Mouse (Mus musculus) embryonic facial prominence, embryonic 12.5 days (tissue): Measurements from ENCODE around the gene Mocs1. TPM values are rescaled to one million over a fixed set of nuclear protein-coding genes. Genes with fewer than 3 reads are reported as not detected.

Experiments used
- ATAC-seq: fragments of 200-750 bp; cut with Nextera tagmentation; 2 replicates; pipeline ENCODE4 v1.8.0; 2017; ENCODE audit not compliant: insufficient number of reproducible peaks, insufficient read depth, low FRiP score, low TSS enrichment
- H3K27ac ChIP-seq: fragments of 300-500 bp; sonication (generic); 2 replicates; pipeline ENCODE4 v1.5.1; 2016; ENCODE audit warnings: mild to moderate bottlenecking
- H3K27me3 ChIP-seq: fragments of 300-500 bp; sonication (generic); 2 replicates; pipeline ENCODE4 v1.6.1; 2016; ENCODE audit warnings: mild to moderate bottlenecking, moderate library complexity
- H3K36me3 ChIP-seq: fragments of 300-500 bp; sonication (generic); 2 replicates; pipeline ENCODE4 v1.6.1; 2016; ENCODE audit warnings: mild to moderate bottlenecking
- H3K4me1 ChIP-seq: fragments of 300-500 bp; sonication (generic); 2 replicates; pipeline ENCODE4 v1.6.1; 2016
- H3K4me2 ChIP-seq: fragments of 300-500 bp; sonication (generic); replicated peaks from 2 replicates; pipeline ENCODE4 v1.6.1; 2016; ENCODE audit warnings: mild to moderate bottlenecking, moderate library complexity
- H3K4me3 ChIP-seq: fragments of 300-500 bp; sonication (generic); 2 replicates; pipeline ENCODE4 v1.5.1; 2016; ENCODE audit warnings: mild to moderate bottlenecking
- H3K9ac ChIP-seq: fragments of 300-500 bp; sonication (generic); 2 replicates; pipeline ENCODE4 v1.6.1; 2016; ENCODE audit warnings: mild to moderate bottlenecking, moderate library complexity
- H3K9me3 ChIP-seq: fragments of 300-500 bp; sonication (generic); 2 replicates; pipeline ENCODE4 v1.6.1; 2016; ENCODE audit warnings: mild to moderate bottlenecking, moderate library complexity
- WGBS: fragments of 180-500 bp; shearing (Covaris S2); methylation state at CpG from one replicate; pipeline ENCODE4 v1.1.7; 2016; 5-methylcytosine and 5-hydroxymethylcytosine counted together
- polyA plus RNA-seq: library from polyadenylated mRNA; unstranded; fragments of >200 nt; fragmentation: Nextera tagmentation; extraction: Ambion mirVana; gene quantifications from 2 replicates; pipeline ENCODE4 v1.2.1, GENCODE M21; 2016

The Mocs1 gene
- 3.9 and 5.4 TPM in 2 replicates for polyA plus RNA-seq

GRCm38 (mm10) chr17:49428239-49428688, at the start of gene Mocs1:
TSS of gene Mocs1 (plus strand) at chr17:49428362.
- no peak within 1 kb of the TSS for H3K27ac ChIP-seq

GRCm38 (mm10) chr17:49379645-49380044, 48.5 kb upstream of the Mocs1 start:
- H3K36me3 ChIP-seq = no peaks in the 10 kb centered on the region
- no peak overlapping the region for H3K9ac ChIP-seq
- H3K9me3 ChIP-seq = no peaks in the 10 kb centered on the region
- H3K27me3 ChIP-seq = no peaks in the 10 kb centered on the region
- no peak overlapping the region for H3K27ac ChIP-seq
- peaks cover 3% of the 10 kb centered on the region; the same call in 1 of the 2 replicates for H3K4me1 ChIP-seq
- no peak overlapping the region for H3K4me3 ChIP-seq
- H3K4me2 ChIP-seq = no peak overlapping the region
- 65% methylated on average over 4 of the region's 4 CpGs for WGBS
- no peak for ATAC-seq

More at GRCm38 (mm10) chr17:49428239-49428688, at the start of gene Mocs1:
- Histone ChIP-seq H3K27me3 (no peaks in the 10 kb centered on the region), H3K36me3 (0 out of 2 replicates have a peak, but pooled peaks cover 1% of the 10 kb centered on the region), H3K4me2 (peak within 1 kb of the TSS; percentile 76), H3K4me3 (peak within 1 kb of the TSS; percentile 72), H3K9ac (peak within 1 kb of the TSS; percentile 80), H3K9me3 (no peaks in the 10 kb centered on the region), H3K4me1 (peaks cover 23% of the 10 kb centered on the region)
- under 1% methylated on average over 28 of the region's 28 CpGs for WGBS
- ATAC-seq = peak; percentile 99

GRCm38 (mm10) chr17:49384217-49384943, 43.8 kb upstream of the Mocs1 start:
- no peak for ATAC-seq
- Histone ChIP-seq H3K4me3 (no peak overlapping the region), H3K4me2 (no peak overlapping the region), H3K27me3 (no peaks in the 10 kb centered on the region), H3K36me3 (no peaks in the 10 kb centered on the region), H3K9me3 (no peaks in the 10 kb centered on the region), H3K27ac (no peak overlapping the region), H3K4me1 (peaks cover 3% of the 10 kb centered on the region; the same call in 1 of the 2 replicates), H3K9ac (no peak overlapping the region)
- 42% methylated on average over 6 of the region's 6 CpGs for WGBS

GRCm38 (mm10) chr17:49387741-49388140, 40.4 kb upstream of the Mocs1 start:
- no peak for ATAC-seq
- no peak overlapping the region for H3K27ac ChIP-seq
- no peak overlapping the region for H3K4me3 ChIP-seq

GRCm38 (mm10) chr17:49392751-49393150, 35.4 kb upstream of the Mocs1 start:
- Histone ChIP-seq H3K9ac (no peak overlapping the region), H3K36me3 (no peaks in the 10 kb centered on the region), H3K27ac (no peak overlapping the region), H3K4me2 (no peak overlapping the region), H3K4me3 (no peak overlapping the region), H3K4me1 (no peaks in the 10 kb centered on the region), H3K27me3 (no peaks in the 10 kb centered on the region), H3K9me3 (no peaks in the 10 kb centered on the region)
- 2% methylated on average over 1 of the region's 1 CpGs for WGBS
- ATAC-seq = no peak

More at GRCm38 (mm10) chr17:49387741-49388140, 40.4 kb upstream of the Mocs1 start:
- Histone ChIP-seq H3K4me2 (no peak overlapping the region), H3K9ac (no peak overlapping the region), H3K9me3 (no peaks in the 10 kb centered on the region), H3K36me3 (no peaks in the 10 kb centered on the region), H3K4me1 (peaks cover 3% of the 10 kb centered on the region; the same call in 1 of the 2 replicates), H3K27me3 (no peaks in the 10 kb centered on the region)
- 83% methylated on average over 2 of the region's 2 CpGs for WGBS

- no peak overlapping the region for H3K9ac ChIP-seq
- no peak overlapping the region for H3K4me3 ChIP-seq
- ATAC-seq = no peak
- H3K27ac ChIP-seq = no peak overlapping the region
- 69% methylated on average over 1 of the region's 1 CpGs for WGBS
- H3K36me3 ChIP-seq = no peaks in the 10 kb centered on the region
- H3K4me2 ChIP-seq = no peak overlapping the region
- H3K9me3 ChIP-seq = no peaks in the 10 kb centered on the region
- no peaks in the 10 kb centered on the region for H3K4me1 ChIP-seq
- H3K27me3 ChIP-seq = no peaks in the 10 kb centered on the region
These were observed 33.3 kb upstream of the Mocs1 start for GRCm38 (mm10) chr17:49394836-49395235.

GRCm38 (mm10) chr17:49399605-49400004, 28.6 kb upstream of the Mocs1 start:
- no peaks in the 10 kb centered on the region for H3K27me3 ChIP-seq
- H3K36me3 ChIP-seq = no peaks in the 10 kb centered on the region
- no peak overlapping the region for H3K4me3 ChIP-seq
- H3K4me2 ChIP-seq = no peak overlapping the region
- H3K9me3 ChIP-seq = no peaks in the 10 kb centered on the region
- H3K4me1 ChIP-seq = no peaks in the 10 kb centered on the region
- H3K9ac ChIP-seq = no peak overlapping the region
- H3K27ac ChIP-seq = no peak overlapping the region
- ATAC-seq = no peak
- WGBS = 69% methylated on average over 4 of the region's 4 CpGs

GRCm38 (mm10) chr17:49400130-49400529, 28.0 kb upstream of the Mocs1 start:
- no peak overlapping the region for H3K27ac ChIP-seq
- ATAC-seq = no peak; the same call in 1 of the 2 replicates
- no peaks in the 10 kb centered on the region for H3K36me3 ChIP-seq
- H3K9me3 ChIP-seq = no peaks in the 10 kb centered on the region
- H3K4me2 ChIP-seq = no peak overlapping the region
- H3K4me3 ChIP-seq = no peak overlapping the region
- H3K4me1 ChIP-seq = no peaks in the 10 kb centered on the region
- H3K9ac ChIP-seq = no peak overlapping the region
- 3% methylated on average over 2 of the region's 2 CpGs for WGBS
- H3K27me3 ChIP-seq = no peaks in the 10 kb centered on the region

GRCm38 (mm10) chr17:49403151-49403550, 25.0 kb upstream of the Mocs1 start:
- Histone ChIP-seq H3K4me3 (no peak overlapping the region), H3K27ac (no peak overlapping the region), H3K9me3 (no peaks in the 10 kb centered on the region), H3K4me1 (no peaks in the 10 kb centered on the region), H3K9ac (no peak overlapping the region), H3K36me3 (no peaks in the 10 kb centered on the region), H3K4me2 (no peak overlapping the region), H3K27me3 (no peaks in the 10 kb centered on the region)
- WGBS = 80% methylated on average over 6 of the region's 6 CpGs
- ATAC-seq = no peak

- no peaks in the 10 kb centered on the region for H3K9me3 ChIP-seq
- H3K4me3 ChIP-seq = no peak overlapping the region
- no peak for ATAC-seq
- H3K36me3 ChIP-seq = no peaks in the 10 kb centered on the region
- WGBS = 91% methylated on average over 5 of the region's 5 CpGs
- H3K9ac ChIP-seq = no peak overlapping the region
- no peak overlapping the region for H3K27ac ChIP-seq
- H3K4me2 ChIP-seq = no peak overlapping the region
- H3K4me1 ChIP-seq = no peaks in the 10 kb centered on the region
- H3K27me3 ChIP-seq = no peaks in the 10 kb centered on the region
These were observed 22.2 kb upstream of the Mocs1 start for GRCm38 (mm10) chr17:49405927-49406326.

- Histone ChIP-seq H3K9ac (no peak overlapping the region), H3K4me3 (no peak overlapping the region), H3K27ac (no peak overlapping the region), H3K36me3 (no peaks in the 10 kb centered on the region), H3K27me3 (no peaks in the 10 kb centered on the region), H3K4me1 (no peaks in the 10 kb centered on the region), H3K9me3 (no peaks in the 10 kb centered on the region), H3K4me2 (no peak overlapping the region)
- no peak for ATAC-seq
- WGBS = 85% methylated on average over 5 of the region's 5 CpGs
These were observed 15.2 kb upstream of the Mocs1 start for GRCm38 (mm10) chr17:49412974-49413373.

GRCm38 (mm10) chr17:49413554-49413953, 14.6 kb upstream of the Mocs1 start:
- H3K4me3 ChIP-seq = no peak overlapping the region
- H3K27me3 ChIP-seq = no peaks in the 10 kb centered on the region
- ATAC-seq = no peak
- 65% methylated on average over 3 of the region's 3 CpGs for WGBS
- H3K36me3 ChIP-seq = no peaks in the 10 kb centered on the region
- H3K27ac ChIP-seq = no peak overlapping the region
- no peak overlapping the region for H3K9ac ChIP-seq
- H3K4me1 ChIP-seq = no peaks in the 10 kb centered on the region
- no peak overlapping the region for H3K4me2 ChIP-seq
- no peaks in the 10 kb centered on the region for H3K9me3 ChIP-seq
